Mouse (Mus musculus) yolk sac, embryonic 10.5 days (tissue): ENCODE measurements at regions not wholly inside any gene's neighbourhood (a gene's known extent, or its start where the extent isn't known, plus 50 kb on each side); places are given as distances from the start of the nearest gene placed in this dataset.
A peak's percentile ranks its signal among the peaks of the same experiment; 100 is the strongest.

Experiments used
- DNase-seq: peaks from one replicate; pipeline ENCODE4 v3.0.0-alpha.2; 2017; ENCODE audit warnings: low spot score

DNA sequence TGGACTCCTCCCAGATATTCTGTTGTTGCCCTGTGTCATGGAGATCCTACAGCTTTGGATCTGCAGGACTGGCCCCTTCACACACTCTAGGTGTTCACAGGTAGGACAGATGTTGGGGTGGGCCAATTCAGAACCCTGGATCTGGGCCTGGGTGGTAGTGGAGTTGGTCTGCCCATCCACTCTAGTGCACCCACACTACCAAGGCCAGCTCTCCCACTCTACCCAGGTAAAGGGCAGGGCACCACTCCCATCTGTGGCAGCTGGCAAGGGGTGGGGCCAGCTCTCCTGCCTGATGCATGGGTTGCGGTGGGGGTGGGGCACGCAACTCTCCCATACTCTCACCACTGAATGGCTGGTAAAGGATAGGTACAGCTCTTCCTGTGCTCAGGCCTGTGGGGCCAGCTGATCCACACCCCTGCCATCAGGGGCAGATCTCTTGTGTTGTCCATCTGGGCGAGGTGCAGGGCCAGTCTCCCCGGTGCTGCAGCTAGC, 76.5 kb downstream of the Gja1 start:
- no peak for DNase-seq

DNA sequence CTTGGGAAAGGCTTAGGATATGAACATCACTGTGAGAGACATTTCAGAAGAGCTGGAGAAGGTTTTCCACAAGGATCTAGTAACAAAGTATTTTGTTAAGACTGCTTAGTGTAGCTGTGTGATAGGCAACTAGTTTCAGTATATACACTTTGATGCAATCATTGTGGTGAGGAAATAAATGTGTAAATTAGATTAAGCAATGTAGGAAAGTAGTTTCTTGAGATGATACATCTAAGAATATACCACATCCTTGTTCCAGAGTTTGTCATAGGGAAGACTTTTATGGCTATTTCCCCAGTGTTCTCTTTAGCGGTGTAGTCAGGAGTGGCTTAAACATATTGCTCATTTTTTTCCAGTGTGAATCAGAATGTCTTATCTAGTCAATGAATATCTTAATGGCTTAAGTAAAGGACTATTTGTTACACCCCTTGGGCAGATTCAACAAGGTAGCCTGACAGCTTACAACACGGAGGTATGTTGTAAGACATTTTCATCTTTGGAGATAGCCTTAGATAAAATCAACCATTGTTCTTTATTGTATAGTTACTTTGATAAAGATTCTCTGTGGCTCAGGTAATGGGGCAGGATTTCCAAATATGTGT, 78.8 kb downstream of the Gja1 start:
- DNase-seq: no peak

DNA sequence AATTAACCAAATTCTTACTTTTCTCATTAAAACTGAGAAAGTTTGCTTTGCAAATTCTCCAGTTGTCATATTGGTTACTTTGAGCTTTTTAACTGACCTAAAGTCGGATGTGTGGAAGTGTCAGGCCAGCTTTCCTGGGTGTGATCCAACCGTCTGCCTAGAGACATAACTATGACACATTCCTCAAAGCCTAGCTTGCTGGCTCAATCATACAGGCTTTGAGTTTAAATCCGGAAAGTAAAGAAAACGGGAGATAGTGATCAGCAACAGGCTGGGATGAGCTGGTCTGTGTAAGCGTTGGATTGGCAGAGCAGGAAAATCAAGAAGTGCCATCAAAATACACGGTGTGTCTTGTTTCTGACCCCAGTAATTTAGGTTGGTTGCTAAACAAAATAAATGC, 91.4 kb downstream of the Gja1 start:
- DNase-seq: peak; percentile 9

DNA sequence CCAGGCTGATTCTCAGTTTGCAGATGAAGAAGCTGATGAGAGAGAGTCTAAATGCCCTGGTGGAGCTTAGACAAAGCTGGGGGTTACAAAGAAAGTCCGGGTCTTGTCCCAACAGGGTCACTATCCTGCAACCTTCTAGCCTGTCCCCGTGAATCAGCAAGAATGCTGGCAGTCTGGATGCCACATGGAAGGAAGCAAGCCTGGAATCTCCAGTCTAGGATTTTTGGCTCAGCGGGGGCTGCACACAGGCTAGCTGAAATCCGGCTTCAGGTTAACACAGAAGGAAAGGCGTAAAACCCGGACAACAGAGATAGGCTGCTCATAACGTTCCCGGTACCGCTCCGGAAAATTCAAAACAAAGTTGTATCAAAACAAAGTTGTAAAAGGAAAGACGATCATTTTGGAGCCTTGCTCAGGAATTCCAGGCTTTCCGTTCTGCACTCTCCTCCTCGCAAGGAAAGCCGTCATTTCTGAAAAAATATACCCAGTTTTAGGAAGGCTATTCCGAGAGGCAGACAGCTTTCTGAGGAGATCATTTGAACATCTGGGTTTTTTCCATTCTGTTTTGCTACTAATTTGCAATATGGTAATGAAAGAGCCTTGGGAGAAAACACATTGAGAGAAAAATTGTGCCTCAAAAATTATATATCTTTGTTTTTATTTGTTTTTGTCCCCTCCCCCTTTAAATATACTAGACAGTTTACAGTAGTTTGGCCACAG, 92.0 kb downstream of the Gja1 start:
- peak; percentile 52 for DNase-seq

DNA sequence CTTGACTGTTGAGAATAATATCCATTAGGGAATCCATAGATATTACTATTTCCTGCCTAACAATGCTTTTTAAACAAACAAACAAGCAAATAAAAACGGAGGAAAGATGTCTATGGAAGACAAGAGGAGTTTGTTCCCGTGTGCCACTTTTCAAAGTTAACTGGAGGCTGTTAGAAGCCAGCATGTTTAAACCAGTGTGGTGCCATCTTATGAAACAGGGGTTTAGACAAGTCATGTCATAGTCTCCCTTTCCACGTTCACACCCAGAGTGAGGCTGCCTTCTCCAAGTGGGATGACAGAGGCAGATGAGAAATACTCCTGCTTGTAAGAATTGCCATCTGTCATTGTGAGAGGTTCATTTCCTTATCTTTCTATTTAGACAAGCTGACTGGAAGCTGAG, 92.8 kb downstream of the Gja1 start:
- DNase-seq: no peak

DNA sequence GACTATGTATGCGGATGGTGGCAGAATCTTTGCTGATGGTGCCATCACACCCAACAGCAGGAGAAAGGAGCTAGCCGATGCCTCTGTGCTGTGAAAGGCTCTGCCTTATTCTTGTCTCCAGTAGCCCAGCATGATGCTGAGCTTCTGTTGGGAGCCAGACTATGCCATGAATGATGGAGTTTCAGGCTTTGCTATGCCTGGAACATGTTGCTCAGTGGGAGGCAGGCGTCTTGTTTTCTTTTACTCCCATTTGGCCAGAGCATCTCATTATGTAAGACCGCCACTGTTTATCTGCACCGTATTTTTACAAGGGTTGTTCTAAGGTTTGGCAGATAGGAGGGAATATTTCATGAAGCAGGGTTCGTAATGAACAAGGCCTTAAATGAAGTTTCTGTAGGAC, 97.8 kb downstream of the Gja1 start:
- no peak for DNase-seq

DNA sequence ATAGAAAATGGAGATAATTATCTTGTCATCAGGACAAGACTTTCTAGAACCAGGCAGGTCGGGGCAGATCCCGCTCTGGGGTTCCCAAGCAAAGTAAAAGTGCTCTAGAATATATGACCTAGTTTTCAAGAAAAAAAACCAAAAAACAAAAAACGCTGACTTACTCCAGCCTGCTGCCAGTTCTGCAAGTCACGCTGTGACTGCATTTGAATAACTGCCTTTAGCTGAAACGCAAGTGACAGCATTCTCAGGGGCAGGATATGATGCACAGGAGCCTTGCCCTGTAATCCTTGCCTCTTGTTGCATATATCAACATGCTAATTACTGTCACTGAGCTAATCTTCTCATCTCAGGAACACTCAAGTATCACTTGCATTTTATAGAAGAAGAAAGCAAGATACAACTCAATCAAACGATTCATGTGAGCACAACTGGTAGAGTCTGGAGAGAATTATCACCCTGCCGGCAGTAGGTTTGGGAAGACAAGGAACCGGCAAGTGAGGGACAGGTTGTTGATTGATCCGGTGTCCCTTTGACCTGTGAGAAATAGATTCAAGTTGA, 105.1 kb downstream of the Gja1 start:
- no peak for DNase-seq

DNA sequence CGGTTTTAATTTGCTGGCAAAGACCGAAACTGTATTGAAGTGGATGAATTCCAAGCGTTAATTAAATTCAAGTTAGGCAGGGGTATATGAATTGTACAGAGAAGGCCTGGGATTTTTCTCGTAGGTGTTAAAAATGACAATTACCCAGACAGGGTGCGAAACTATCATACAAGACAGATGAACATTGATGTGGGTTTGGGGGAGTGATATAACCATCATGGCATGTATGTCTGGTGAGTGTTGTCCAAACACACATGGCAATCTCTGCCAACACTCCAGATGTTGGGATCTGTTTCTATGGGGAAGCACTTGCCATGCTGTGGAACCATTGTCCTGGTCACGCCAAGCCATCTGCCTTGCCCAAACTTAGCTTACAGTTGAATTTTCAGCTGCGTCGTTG, 107.8 kb downstream of the Gja1 start:
- DNase-seq: no peak

DNA sequence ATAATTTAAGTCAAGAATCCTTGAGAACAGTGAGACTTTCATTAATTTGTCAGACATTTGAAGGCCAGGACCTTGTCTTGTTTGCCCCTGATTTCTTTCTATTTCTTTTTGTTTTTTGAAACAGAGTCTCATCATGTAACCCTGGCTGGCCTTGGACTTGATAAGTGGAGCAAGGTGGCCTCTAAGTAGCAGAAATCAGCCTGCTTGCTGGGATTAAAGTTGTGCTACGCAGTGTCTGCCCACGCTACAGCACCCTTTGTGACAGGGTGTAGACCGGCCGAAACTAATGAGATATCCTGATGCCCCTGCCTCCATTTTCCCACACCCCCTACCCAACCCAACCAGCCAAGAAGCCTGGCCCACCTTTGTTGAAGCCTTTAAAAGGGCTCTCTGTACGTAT, 108.6 kb downstream of the Gja1 start:
- no peak for DNase-seq

DNA sequence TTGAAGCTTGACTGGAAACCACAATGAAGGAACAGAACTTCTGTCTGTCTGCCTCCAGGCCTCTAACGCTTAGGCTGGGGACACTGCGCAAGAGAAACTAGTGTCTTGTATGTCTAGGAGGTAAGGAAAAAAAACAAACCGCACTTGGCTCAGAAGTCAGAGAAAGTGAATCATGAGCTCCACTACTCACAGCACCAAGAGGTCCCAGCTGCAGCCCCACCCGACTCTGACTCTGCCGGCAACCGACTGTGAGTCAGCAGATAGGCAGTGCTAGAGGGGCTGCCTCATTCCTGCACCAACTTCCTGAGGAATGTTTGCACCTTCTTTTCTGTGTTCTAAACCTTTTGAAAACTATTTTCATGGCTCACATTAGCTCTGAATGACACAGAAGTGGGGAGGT, 109.5 kb downstream of the Gja1 start:
- peak; percentile 21 for DNase-seq

DNA sequence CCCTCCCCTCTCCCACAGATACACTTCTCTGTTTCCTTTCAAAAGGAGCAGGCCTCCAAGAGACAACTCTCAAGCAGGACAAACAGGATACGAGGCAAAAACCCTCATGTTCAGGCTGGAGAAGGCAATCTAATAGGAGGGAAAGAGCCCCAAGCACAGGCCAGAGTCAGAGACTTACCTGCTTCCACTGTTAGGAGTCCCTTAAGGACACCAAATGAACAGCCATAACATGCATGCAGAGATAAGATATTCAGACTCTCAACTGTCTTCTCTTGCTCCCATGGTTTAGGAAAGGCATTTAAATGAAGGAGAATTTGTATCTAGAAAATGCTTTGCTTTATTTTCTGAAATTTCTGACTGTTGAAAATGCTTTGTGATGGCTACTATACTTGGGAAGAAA, 116.3 kb downstream of the Gja1 start:
- DNase-seq: no peak

DNA sequence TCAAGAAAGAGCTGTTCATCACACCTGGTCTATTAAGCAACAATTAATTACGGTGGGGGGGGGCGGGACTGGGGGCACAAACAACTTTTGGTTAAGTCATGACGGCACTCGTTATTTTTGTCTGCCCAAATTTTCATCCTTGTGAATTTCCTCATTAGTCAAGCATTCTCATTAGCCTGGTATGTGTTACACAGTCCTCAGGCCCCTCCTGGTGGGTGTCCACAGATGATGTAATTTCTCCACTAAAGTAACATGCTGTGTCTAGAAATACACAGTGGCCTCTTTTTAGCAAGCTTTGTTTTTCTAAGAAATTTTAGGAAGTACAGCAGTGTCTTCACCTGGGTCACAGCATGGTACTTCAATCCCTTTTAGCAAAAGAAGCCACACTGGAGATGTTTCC, 118.2 kb downstream of the Gja1 start:
- no peak for DNase-seq

DNA sequence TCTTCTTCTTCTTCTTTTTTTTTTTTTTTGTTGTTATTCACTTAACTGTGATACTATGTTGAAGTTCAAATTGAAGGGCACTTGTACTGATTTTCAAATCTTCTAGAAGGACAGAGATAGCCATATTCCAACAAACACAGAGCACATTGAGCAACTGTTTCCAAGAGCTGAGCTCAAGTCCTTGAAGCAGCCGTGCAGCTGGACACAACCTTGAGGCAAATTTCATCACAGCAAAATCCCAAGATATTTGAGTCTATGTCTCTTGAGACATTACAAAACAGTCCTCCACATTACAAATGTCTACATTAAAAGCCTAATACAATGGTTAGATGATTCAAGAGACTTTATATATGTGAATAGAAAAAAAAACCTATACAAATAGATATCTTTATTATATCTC, 141.9 kb downstream of the Gja1 start:
- no peak for DNase-seq

DNA sequence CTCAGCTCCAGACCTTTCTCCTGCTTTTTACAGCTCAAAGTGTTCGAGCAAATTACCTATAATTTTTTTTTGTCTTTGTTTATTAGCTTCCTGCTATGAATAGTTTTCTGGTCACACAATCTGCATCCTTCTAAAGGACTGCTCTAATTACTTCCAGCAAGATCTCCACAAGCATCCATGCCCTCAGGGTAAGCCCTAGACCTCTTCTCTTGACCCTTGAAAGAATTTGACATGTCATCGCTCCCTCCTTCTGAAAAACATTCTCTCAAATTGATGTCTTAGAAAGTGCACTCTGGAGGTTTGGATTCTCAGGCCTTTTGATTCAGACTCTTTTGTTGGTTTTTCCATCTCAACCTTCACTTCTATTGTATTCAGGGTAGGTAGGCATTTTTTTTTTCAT, 148.7 kb downstream of the Gja1 start:
- no peak for DNase-seq

DNA sequence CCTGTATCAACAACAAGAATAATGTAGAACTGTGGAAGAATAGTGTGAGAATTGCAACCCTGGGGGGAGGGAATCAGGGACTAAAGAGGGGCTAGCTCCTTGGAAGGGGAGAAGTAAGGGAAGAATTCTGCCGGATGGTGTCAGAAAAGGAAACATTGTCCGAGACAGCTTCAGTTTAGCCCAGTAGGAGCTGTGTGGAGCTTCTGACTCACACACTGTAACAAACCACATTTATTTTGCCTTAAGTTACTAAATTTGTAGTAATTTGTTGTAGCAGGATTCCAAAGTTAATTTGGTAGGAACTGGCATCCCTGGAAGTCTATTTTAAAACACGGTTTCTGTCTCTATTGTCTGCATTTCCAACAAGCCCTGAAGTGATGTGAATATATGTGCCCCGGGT, 160.0 kb downstream of the Gja1 start:
- DNase-seq: no peak

DNA sequence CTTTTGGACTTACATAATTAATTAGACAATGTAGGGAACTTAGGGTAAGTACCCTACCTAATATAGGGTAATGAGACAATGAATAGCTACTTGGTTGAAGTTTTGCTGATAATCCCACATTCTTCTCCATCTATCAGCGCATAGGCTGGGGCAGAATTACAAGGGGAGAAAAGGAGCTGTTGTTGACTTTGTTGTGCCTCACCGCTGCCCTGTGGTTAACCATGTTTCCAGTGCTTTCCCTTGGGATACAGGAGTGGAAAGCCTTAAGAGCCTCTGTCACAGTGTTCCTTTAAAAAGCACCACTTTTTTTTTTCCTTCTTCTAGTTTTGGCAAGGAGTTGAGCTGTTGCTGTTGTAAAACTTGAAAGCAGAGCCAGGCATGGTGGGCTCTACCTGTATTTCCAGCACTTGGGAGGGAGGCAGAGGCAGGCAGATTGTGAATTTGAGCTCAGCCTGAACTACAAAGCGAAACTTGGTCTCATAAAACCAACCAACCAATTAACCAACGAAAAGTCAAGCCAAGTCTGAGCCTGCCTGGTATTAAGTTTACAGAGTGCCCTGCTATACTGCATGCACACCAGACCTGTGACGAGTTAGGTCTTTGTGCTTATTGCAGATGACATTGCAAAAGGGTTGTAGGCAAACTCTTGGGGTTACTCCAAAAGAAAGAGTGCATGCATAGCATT, 162.8 kb downstream of the Gja1 start:
- DNase-seq: no peak

DNA sequence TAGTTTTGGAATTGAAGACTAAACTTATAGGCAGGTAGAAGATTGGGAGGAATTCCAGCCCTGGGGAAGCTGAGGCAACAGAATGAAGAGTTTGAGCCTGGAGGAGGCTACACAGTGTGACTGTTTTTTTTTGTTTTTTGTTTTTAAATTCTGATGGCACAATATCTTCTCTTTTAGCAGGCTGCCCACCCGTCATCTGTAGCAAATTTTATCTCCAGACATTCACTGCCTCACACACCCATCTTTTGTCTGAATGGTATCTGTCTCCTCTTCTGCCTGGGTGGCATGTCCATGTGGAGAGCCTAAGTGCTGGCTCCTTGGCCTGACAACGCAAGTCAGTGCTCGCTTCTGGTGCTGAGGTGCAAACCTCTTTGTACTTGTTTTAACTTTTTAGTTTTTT, 165.0 kb downstream of the Gja1 start:
- no peak for DNase-seq

DNA sequence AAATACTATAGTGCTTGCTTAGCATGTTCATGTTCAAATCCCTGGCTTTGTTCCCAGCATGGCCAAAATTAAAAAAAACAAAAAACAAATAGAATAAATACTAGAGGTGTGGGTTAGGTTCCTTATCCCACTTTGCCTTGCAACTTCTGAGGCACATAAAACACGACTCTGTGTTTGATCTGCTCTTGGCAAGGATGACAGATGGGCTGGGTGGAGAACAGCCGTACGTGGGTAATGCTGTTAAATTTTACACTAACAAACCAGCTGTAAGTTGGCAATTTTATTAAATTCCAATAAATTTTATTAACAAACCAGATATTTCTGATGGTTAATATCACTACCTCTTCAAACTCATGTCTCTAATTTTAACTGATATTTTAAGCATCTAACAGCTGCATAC, 168.9 kb downstream of the Gja1 start:
- DNase-seq: no peak

DNA sequence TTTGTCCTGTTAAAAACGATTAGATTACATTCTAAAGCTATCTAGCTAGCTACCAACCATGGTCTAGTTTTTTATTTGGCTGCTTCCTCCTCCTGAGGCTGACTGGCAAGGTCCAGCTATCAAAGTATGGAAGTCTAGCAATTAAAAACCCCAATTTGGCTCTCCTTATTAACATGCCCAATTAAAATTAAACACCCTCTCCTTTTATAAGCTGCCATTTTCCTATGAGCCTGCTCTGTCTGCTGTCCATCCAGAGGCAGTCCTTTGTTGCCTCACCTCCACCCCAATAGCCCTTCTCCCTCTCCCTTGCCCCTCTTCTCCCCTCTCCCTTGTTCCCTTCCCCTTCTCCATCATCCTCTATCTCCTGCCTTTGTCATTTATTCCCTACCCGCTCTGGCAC, 169.7 kb downstream of the Gja1 start:
- DNase-seq: no peak

DNA sequence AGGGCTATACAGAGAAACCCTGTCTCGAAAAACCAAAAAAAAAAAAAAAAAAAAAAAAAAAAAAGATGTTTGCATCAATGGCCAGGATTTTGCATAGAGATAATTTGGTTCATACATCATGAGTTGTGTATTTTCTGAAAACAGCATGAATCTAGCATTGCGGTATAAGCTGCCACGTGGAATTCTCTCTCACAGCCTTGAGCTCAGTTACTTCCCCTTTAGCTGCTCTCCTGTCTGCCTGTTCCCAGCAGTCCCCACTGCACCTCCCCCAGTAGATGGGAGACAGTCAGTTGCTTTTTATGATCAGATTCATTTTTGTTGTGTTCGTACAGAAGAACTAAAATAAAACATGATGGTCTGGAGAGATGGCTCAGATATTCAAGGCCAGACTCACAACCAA, 170.7 kb downstream of the Gja1 start:
- no peak for DNase-seq

DNA sequence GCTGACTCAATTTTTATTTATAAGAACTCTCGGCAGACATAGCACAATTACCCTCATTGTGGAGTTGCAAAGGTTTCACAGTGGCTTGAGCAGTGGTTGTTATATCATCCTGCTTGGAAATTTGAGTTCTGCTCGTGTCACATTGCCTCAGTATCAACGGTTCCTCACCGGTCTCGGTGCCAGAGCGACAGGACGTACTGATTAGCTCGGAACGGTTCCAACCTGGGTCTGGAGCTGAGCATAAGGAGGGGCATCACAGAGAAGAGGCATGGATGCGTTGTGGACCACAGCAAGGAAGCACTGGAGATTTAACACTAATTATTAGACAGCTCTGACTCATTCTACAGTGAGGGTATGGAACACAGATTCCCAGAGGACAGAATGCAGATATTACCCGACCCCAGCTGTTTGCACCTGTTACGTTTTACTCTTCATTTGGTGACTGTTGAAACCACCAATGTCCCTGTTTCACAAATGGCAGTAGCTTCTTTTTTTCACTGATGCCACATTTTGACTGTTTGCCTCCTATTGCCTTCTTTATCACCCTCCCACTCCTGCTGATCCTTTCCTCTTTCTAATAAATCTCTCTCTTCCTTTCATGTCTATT, 189.8 kb downstream of the Gja1 start:
- DNase-seq: no peak

DNA sequence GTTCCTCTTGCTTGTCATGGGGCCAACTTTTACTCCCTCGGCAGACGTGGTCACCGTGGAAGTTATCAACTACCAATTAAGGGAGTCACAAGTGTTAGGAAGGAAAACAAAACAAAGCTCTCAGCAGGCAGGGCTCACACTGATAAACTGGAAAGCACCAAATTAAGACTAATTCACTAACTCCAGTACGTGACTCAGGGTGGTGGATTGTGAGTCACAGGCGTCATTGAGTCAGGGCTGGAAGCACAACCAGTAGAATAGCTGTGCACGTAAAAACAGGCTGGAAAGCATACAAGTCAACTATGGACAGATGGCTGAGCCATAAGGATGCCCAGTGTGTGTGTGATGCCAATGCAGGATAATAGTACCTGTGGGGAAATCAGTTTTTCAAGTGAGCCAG, 204.9 kb downstream of the Gja1 start:
- DNase-seq: no peak

DNA sequence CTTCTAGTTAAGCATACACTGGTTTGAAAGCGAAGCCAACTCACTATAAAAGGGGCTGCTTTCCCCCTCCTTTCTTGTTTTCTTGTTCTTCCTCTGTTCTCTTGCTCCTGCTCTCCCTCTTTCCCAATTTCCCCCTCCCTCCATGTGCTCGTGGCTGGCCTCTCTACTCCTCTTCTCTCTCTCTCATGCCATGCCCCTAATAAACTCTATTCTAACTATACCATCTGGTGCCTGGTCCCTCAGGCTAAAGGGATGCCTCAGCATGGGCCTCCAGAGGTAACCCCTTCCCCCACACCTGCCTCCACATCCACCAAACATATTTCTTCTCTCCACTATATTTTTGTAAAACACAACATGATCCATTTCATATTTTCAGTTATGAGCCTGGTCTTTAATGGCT, 210.1 kb downstream of the Gja1 start:
- no peak for DNase-seq
